Mouse (Mus musculus): ENCODE measurements around the gene Rngtt. TPM values are rescaled to one million over a fixed set of nuclear protein-coding genes. Genes with fewer than 3 reads are reported as not detected.

Gene Rngtt
- polyA plus RNA-seq, 1 experiment from 2014 or later: 36.6 TPM

DNA sequence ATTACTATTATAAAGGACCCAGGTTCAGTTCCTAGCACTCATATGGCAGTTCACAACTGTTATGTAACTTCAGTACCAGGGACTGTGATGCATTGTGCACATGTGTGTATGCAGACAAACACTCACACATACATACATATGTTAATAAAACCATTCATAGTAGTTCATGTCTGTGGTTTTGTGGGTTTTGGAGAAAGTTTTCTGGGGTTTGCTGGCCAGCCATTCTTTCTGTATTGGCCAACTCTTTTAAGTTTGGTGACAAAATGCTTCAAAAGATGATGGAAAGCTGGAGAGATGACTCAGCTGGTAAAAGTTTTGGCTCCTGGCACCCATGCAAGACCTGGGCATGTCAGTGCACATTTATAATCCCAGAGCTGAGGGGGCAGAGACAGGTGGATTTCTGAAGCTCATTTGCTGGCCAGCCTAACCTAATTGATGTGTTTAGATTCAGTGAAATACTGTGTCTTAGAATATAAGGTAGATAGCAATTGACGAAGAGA, 22.9 kb downstream of the Rngtt start:
- no peak overlapping the region for H3K9ac ChIP-seq
- no peak overlapping the region for H3K27ac ChIP-seq
- H3K9me3 ChIP-seq (replicated peaks): no peaks in the 10 kb centered on the region
- no peaks in the 10 kb centered on the region for H3K4me1 ChIP-seq
- H3K36me3 ChIP-seq (ENCODE audit: poor library complexity, severe bottlenecking): peaks cover 70% of the 10 kb centered on the region
- H3K4me2 ChIP-seq: no peak overlapping the region
- no peaks in the 10 kb centered on the region for H3K27me3 ChIP-seq
- 100% methylated on average over 1 of the region's 1 CpGs for WGBS
- no peak overlapping the region for H3K4me3 ChIP-seq
- ATAC-seq: no peak

DNA sequence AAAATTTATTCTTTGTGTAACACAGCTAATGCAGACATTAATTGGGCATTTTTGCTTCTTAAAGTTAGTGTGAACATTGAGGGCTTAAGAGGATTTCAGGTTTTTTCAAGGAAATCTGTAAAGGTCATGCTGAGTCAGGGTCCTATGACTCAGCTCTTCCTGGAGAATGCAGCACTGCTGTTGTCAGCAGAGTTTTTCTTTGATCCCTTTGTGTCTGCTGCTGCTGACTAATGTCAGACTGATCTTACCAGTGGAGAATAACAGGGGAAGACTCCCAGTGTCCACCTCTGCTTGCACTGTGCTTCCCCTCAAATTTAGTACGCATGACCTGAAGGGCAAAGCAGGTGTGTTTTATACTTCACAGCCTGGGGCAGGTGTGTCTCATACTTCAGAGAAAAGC, 27.9 kb downstream of the Rngtt start:
- Histone ChIP-seq H3K27ac (no peak overlapping the region), H3K9ac (no peak overlapping the region), H3K4me2 (no peak overlapping the region), H3K4me3 (no peak overlapping the region), H3K36me3 (ENCODE audit: poor library complexity, severe bottlenecking) (peaks cover 66% of the 10 kb centered on the region), H3K9me3 (replicated peaks) (no peaks in the 10 kb centered on the region), H3K27me3 (no peaks in the 10 kb centered on the region), H3K4me1 (no peaks in the 10 kb centered on the region)
- WGBS: 89% methylated on average over 1 of the region's 1 CpGs
- ATAC-seq: no peak

DNA sequence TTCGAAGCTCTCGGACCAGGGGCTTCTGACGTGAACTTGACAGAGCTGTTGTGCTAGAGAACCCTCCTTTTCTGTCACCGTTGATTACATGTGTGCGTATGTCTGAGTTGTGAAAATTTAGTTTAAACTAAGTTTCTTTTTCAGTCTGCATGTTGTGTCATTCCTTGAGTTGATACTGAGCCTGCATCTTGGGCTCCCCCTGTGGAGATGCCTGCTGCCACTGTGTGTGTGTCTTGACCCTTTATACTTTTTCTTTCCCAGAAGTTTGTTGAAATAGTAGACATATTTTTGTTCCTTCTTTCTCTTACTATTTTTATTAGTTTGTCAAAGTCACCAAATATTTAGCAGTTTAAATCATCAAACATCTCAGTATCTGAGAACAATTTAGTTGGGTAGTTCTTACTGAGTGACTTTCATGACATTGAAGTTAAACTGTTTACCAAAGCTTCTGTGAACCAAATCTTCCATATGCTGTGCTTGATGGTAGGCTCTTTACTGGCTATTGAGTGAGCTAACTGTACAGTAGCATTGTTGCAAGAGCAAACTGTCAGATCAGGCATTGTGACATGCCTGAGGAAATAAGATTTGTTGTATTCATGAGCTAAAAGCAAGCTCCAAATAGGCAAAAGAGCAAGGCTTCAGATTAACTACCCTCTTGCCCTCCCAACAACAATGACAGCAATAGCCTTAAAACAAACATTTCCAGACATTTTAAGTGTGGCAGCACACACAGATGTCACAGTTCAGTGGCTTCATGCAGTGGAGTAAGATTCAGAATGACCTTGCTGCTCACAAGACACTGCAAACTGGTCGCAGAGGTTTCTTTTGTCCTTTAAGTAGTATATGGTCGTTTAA, 33.0 kb downstream of the Rngtt start:
- WGBS: 92% methylated on average over 7 of the region's 7 CpGs

DNA sequence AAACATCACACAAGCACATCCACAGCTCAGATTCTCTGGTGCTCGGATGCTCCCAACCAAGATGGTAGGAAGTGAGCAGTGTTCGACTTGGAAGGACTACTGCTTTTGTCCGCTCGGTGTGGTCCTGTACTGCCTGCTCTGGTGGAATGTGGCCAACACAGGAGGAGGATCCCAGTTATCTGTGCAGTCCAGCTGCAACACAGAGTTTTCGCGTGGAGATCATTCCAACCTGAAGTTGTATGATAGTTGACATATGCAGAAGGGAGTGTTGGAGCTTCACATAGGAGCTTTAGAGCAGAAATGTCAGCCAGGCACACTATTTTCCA, 33.6 kb downstream of the Rngtt start:
- H3K4me2 ChIP-seq: no peak overlapping the region
- no peaks in the 10 kb centered on the region for H3K4me1 ChIP-seq
- no peak for ATAC-seq
- peaks cover 36% of the 10 kb centered on the region for H3K36me3 ChIP-seq (ENCODE audit: poor library complexity, severe bottlenecking)
- H3K9ac ChIP-seq: no peak overlapping the region
- 91% methylated on average over 6 of the region's 6 CpGs for WGBS
- H3K27ac ChIP-seq: no peak overlapping the region
- no peak overlapping the region for H3K4me3 ChIP-seq
- H3K9me3 ChIP-seq (replicated peaks): no peaks in the 10 kb centered on the region
- no peaks in the 10 kb centered on the region for H3K27me3 ChIP-seq

More for the DNA sequence above, 33.0 kb downstream of the Rngtt start:
- H3K36me3 ChIP-seq (ENCODE audit: poor library complexity, severe bottlenecking): peaks cover 39% of the 10 kb centered on the region
- no peak overlapping the region for H3K27ac ChIP-seq
- H3K9me3 ChIP-seq (replicated peaks): no peaks in the 10 kb centered on the region
- no peak for ATAC-seq
- no peak overlapping the region for H3K9ac ChIP-seq
- no peaks in the 10 kb centered on the region for H3K4me1 ChIP-seq
- no peak overlapping the region for H3K4me2 ChIP-seq
- no peaks in the 10 kb centered on the region for H3K27me3 ChIP-seq
- H3K4me3 ChIP-seq: no peak overlapping the region

DNA sequence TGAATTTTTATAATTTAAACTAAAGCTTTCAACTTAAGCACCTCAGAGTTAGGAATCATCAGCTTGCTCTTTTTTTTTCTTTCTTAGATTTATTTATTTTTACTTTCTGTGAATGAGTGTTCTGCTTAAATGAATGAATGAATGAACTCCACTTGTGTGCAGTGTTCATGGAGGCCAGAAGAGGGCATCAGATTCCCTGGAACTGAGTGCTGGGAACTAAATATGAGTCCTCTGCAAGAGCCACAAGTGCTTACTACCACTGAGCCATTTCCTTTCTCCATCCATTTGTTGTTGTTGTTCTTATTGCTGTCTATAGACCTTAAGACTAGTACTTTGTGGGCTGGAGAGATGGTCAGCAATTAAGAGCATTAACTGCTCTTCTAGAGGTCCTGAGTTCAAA, 53.3 kb downstream of the Rngtt start:
- no peaks in the 10 kb centered on the region for H3K4me1 ChIP-seq
- H3K4me3 ChIP-seq: no peak overlapping the region
- H3K27ac ChIP-seq: no peak overlapping the region
- no peak overlapping the region for H3K4me2 ChIP-seq
- no peak for ATAC-seq
- no peak overlapping the region for H3K9ac ChIP-seq
- H3K9me3 ChIP-seq (replicated peaks): no peaks in the 10 kb centered on the region
- no peaks in the 10 kb centered on the region for H3K27me3 ChIP-seq
- peaks cover 18% of the 10 kb centered on the region; the same call in 1 of the 2 replicates for H3K36me3 ChIP-seq (ENCODE audit: poor library complexity, severe bottlenecking)

DNA sequence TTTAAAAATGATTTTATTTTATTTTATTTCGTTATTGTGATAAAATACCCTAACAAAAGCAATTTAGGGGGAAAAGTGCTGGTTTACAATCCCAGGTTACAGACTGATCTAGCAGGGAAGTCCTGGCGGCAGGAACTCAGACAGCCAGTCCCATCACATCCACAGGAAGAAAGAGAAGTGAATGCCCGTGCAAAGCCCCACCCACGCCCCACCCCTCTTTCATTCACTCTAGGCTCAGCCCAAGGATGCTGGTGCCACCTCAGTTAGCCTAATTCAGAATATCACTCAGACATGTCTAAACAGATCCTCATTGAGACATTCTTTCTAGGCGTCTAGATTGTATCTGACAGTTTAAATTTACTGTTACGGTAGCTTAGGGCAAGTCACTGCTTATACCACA, 64.8 kb downstream of the Rngtt start:
- Histone ChIP-seq H3K4me3 (no peak overlapping the region), H3K4me2 (no peak overlapping the region), H3K36me3 (ENCODE audit: poor library complexity, severe bottlenecking) (peaks cover 9% of the 10 kb centered on the region), H3K9me3 (replicated peaks) (no peaks in the 10 kb centered on the region), H3K27me3 (no peaks in the 10 kb centered on the region), H3K27ac (no peak overlapping the region), H3K9ac (no peak overlapping the region), H3K4me1 (no peaks in the 10 kb centered on the region)
- 68% methylated on average over 6 of the region's 6 CpGs for WGBS
- ATAC-seq: no peak

DNA sequence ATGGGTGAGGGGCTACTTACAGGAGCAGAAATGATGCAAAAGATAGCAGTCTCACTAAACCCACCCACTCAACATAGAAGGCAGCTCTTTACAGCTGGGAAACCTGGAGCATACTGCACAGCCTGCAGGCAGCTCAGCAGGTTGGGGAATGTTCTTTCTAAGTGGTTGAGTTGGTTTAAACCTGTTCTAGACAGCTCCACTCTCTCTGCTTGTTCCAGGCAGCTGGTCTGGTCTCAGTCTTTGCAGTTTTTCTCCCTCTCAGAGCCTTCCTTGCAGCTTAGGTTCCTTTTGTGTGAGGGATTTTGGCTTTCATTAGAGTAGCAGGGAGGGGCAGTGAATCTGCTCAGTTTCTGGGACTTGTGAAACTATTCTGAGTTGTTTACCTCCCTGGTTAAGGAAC, 67.5 kb downstream of the Rngtt start:
- no peak overlapping the region for H3K27ac ChIP-seq
- H3K4me2 ChIP-seq: no peak overlapping the region
- ATAC-seq: no peak

DNA sequence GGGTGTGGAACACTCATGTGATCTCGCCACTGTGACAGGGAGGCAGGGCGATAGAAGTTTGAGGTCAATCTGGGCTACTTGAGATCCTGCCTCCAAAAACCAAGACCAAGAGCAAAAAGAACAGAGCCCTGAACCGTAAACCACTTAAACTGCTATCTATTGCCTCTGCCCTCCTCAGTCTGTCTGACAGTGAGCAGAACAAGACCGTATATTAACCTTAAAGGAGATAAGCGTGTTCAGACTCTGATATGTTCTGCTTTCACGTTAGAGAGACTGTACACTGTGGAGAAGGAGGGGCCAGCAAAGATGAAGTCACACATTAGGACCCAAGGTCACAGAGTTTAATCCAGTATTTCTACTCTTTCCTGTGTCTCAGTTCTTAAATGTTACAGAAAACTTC, 68.8 kb downstream of the Rngtt start:
- H3K4me3 ChIP-seq: no peak overlapping the region
- no peak for ATAC-seq
- 95% methylated on average over 6 of the region's 6 CpGs for WGBS
- H3K27ac ChIP-seq: no peak overlapping the region
- H3K36me3 ChIP-seq (ENCODE audit: poor library complexity, severe bottlenecking): peaks cover 24% of the 10 kb centered on the region; the same call in 1 of the 2 replicates
- no peaks in the 10 kb centered on the region for H3K27me3 ChIP-seq
- no peaks in the 10 kb centered on the region for H3K9me3 ChIP-seq (replicated peaks)
- H3K4me2 ChIP-seq: no peak overlapping the region
- no peak overlapping the region for H3K9ac ChIP-seq
- no peaks in the 10 kb centered on the region for H3K4me1 ChIP-seq

More for the DNA sequence above, 67.5 kb downstream of the Rngtt start:
- no peak overlapping the region for H3K4me3 ChIP-seq
- H3K4me1 ChIP-seq: no peaks in the 10 kb centered on the region
- H3K27me3 ChIP-seq: no peaks in the 10 kb centered on the region
- peaks cover 21% of the 10 kb centered on the region; the same call in 1 of the 2 replicates for H3K36me3 ChIP-seq (ENCODE audit: poor library complexity, severe bottlenecking)
- H3K9me3 ChIP-seq (replicated peaks): no peaks in the 10 kb centered on the region
- no peak overlapping the region for H3K9ac ChIP-seq

DNA sequence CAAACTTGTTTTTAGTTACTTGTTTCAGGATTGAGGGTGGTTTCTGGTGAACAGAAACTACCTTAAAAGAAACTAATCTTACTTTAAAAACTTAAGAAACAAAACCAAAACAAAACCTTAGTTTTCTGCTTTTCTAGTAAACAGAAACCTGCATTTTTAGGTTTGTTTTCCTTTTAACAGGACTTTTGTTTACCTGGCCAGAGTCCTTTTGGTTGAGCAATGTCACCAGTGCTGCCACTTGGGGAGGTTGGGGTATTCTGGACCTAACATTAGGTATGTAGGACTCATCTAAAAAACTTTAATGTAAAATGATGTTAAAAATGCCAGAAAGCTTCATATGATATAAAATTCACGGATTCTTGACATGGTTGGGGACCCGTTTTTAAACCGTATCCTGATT, 78.8 kb downstream of the Rngtt start:
- H3K4me3 ChIP-seq: no peak overlapping the region
- H3K4me1 ChIP-seq: peaks cover 5% of the 10 kb centered on the region; the same call in 1 of the 2 replicates
- H3K27ac ChIP-seq: no peak overlapping the region
- no peaks in the 10 kb centered on the region for H3K27me3 ChIP-seq
- H3K9me3 ChIP-seq (replicated peaks): no peaks in the 10 kb centered on the region
- H3K36me3 ChIP-seq (ENCODE audit: poor library complexity, severe bottlenecking): 0 out of 2 replicates have a peak, but pooled peaks cover 5% of the 10 kb centered on the region
- no peak overlapping the region for H3K4me2 ChIP-seq
- WGBS: 93% methylated on average over 3 of the region's 3 CpGs
- H3K9ac ChIP-seq: no peak overlapping the region
- no peak for ATAC-seq

DNA sequence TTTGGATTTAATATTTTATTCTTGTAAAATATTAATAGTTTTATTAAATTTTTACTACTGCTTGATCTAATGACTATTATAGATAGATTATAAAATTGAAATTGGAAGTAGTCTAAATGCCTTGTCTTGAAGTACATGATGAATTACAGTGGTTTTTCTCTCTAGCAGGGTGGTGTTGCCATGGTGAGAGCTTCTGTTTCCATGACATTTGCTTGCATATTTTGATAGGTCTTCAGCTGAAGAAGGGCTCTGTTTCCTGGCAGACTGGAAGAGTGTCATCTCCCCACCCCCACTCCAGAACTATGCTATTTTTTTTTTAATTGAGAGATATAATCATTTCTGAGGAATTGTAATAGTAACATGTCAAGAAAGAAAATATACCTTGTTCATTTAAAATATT, 80.5 kb downstream of the Rngtt start:
- Histone ChIP-seq H3K9me3 (replicated peaks) (no peaks in the 10 kb centered on the region), H3K4me2 (no peak overlapping the region), H3K4me3 (no peak overlapping the region), H3K36me3 (ENCODE audit: poor library complexity, severe bottlenecking) (0 out of 2 replicates have a peak, but pooled peaks cover 5% of the 10 kb centered on the region), H3K27me3 (no peaks in the 10 kb centered on the region), H3K27ac (no peak overlapping the region), H3K9ac (no peak overlapping the region), H3K4me1 (peaks cover 5% of the 10 kb centered on the region; the same call in 1 of the 2 replicates)
- ATAC-seq: peak; percentile 89

DNA sequence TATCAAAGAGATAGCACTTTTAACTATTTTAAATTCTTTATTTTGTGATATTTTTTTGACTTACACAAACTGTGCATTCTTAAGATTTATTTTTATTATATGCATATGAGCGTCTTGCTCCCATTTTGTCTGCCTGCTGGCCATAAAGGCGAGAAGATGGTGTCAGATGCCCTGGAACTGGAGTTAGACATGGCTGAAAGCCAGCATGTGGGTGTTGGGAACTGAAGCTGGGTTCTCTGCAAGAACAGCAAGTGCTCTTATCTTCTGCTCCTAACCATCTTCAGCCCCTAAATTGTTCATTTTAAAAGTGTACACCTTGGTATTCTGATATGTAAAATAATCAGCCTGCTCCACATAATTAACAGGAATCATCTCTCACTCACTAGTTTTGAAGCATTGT, 83.3 kb downstream of the Rngtt start:
- Histone ChIP-seq H3K4me1 (peaks cover 5% of the 10 kb centered on the region; the same call in 1 of the 2 replicates), H3K4me2 (no peak overlapping the region), H3K27ac (no peak overlapping the region), H3K9ac (no peak overlapping the region), H3K36me3 (ENCODE audit: poor library complexity, severe bottlenecking) (no peaks in the 10 kb centered on the region), H3K4me3 (no peak overlapping the region), H3K9me3 (replicated peaks) (no peaks in the 10 kb centered on the region), H3K27me3 (no peaks in the 10 kb centered on the region)
- no peak for ATAC-seq
- WGBS: 85% methylated on average over 2 of the region's 2 CpGs

DNA sequence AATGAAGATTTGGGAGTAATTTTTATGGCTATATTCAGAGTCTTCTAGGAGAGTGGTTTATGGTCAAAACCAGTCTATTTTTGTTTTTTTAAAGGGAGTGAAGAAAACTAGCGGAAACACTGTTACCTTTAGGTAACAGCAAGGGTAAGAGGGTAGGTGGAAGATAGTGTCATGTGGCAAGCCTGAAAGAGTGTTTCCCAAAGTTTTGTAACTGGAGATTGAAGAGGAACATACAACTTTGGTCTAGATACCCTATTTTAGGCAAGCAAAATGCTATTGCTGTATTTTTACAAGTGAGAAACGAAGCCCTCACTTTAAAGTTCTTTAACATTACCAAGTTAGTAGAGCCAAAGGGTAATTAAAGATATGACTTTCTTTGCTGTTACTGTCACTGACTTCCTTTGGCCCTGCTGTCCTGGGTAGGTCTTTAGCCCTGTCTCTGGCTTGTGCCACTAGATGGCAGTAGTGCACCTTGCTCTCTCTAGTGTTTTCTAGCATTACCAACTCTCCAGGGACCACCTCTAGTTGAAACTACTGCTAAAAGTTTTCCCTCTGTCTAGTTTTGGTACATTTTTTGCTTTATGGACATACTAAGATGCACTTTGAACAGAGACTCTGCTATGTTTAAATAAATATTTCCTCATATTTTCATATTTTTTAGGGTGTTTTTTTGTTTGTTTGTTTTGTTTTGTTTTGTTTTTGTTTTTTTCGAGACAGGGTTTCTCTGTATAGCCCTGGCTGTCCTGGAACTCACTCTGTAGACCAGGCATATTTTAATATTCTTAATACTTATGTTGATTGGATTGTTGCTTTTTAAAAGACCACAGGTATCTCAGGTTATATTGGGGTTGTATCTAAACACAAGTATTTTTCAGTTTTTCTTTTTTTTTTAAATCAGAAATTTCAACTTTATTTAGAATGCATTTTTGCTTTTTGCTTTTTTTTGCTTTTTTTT, 86.4 kb downstream of the Rngtt start:
- Histone ChIP-seq H3K4me3 (no peak overlapping the region), H3K4me2 (no peak overlapping the region), H3K9ac (no peak overlapping the region), H3K27me3 (no peaks in the 10 kb centered on the region), H3K36me3 (ENCODE audit: poor library complexity, severe bottlenecking) (no peaks in the 10 kb centered on the region), H3K27ac (no peak overlapping the region), H3K9me3 (replicated peaks) (no peaks in the 10 kb centered on the region), H3K4me1 (no peaks in the 10 kb centered on the region)
- peak; percentile 89 for ATAC-seq
- WGBS: 55% methylated on average over 3 of the region's 3 CpGs

Data from forebrain, embryonic 13.5 days (tissue).